Mouse (Mus musculus) heart, embryonic 11.5 days (tissue): ENCODE results near the gene Lipo1. TPM values are rescaled to one million over a fixed set of nuclear protein-coding genes. Genes with fewer than 3 reads are reported as not detected.
A peak's percentile ranks its signal among the peaks of the same experiment; 100 is the strongest.
"Not testable (repeated sequence)": the region's sequence is repeated elsewhere in the genome, so short reads cannot be mapped to it uniquely, and the experiment has no call there.

ENCODE experiments used
- ATAC-seq: fragments of 200-750 bp; cut with Nextera tagmentation; replicated peaks from 2 replicates; pipeline ENCODE4 v1.8.0; 2017; ENCODE audit warnings: moderate library complexity; ENCODE audit not compliant: insufficient number of reproducible peaks, low FRiP score, low TSS enrichment
- H3K27ac ChIP-seq: fragments of 300-500 bp; sonication (generic); 2 replicates; pipeline ENCODE4 v1.5.1; 2014; ENCODE audit warnings: mild to moderate bottlenecking, low read depth, low read length
- H3K27me3 ChIP-seq: fragments of 300-500 bp; sonication (generic); 2 replicates; pipeline ENCODE4 v1.6.1; 2014; ENCODE audit warnings: mild to moderate bottlenecking, low read length, mixed read lengths; ENCODE audit not compliant: control insufficient read depth, insufficient read depth
- H3K36me3 ChIP-seq: fragments of 300-500 bp; sonication (generic); 2 replicates; pipeline ENCODE4 v1.6.1; 2014; ENCODE audit warnings: mild to moderate bottlenecking, low read length, moderate library complexity, mixed read lengths; ENCODE audit not compliant: control insufficient read depth, insufficient read depth
- H3K4me1 ChIP-seq: fragments of 300-500 bp; sonication (generic); 2 replicates; pipeline ENCODE4 v1.6.1; 2014; ENCODE audit warnings: low read length; ENCODE audit not compliant: control insufficient read depth, insufficient read depth
- H3K4me2 ChIP-seq: fragments of 300-500 bp; sonication (generic); 2 replicates; pipeline ENCODE4 v1.6.1; 2014; ENCODE audit warnings: mild to moderate bottlenecking, moderate library complexity
- H3K4me3 ChIP-seq: fragments of 300-500 bp; sonication (generic); 2 replicates; pipeline ENCODE4 v1.5.1; 2014; ENCODE audit warnings: low read depth, low read length
- H3K9ac ChIP-seq: fragments of 300-500 bp; sonication (generic); 2 replicates; pipeline ENCODE4 v1.6.1; 2014; ENCODE audit warnings: mild to moderate bottlenecking, low read depth, low read length, moderate library complexity
- H3K9me3 ChIP-seq: fragments of 300-500 bp; sonication (generic); replicated peaks from 2 replicates; pipeline ENCODE4 v1.6.1; 2016; ENCODE audit warnings: low read length; ENCODE audit not compliant: control insufficient read depth
- WGBS: fragments of 180-500 bp; shearing (Covaris S2); extraction: QIAGEN DNeasy Blood & Tissue Kit; methylation state at CpG from one replicate; pipeline ENCODE4 v1.1.7; 2014; ENCODE audit not compliant: insufficient replicate concordance; 5-methylcytosine and 5-hydroxymethylcytosine counted together
- polyA plus RNA-seq: library from polyadenylated mRNA; unstranded; fragments of >200 nt; fragmentation: Nextera tagmentation; extraction: Ambion mirVana; gene quantifications from 2 replicates; pipeline ENCODE4 v1.2.1, GENCODE M21; 2014

The Lipo1 gene
- not detected in 2 replicates for polyA plus RNA-seq

DNA sequence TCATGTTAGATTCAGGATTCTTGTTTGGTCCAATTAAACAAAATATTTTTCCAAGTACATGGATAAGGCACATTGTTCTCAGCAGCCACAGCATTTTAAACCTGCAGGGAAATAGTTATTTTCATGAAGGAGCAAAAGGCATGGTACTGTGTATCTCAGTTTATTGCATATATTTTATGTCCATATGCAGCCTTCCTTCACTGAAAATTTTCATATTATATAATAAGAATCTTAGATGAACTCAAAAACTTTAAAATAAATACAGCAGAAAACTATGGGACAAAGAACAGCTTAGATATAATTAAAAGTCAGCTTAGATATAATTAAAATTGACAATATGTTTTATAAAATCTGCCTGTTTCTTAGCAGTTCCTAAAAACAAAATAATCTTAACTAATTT, at the start of gene Lipo1:
Lipo1 (minus strand) TSS at position 101 of the 400 bp plus-strand sequence.
- not testable (repeated sequence) for H3K9ac ChIP-seq, H3K4me2 ChIP-seq, H3K27me3 ChIP-seq, H3K27ac ChIP-seq, H3K4me1 ChIP-seq, H3K4me3 ChIP-seq, ATAC-seq, H3K9me3 ChIP-seq, H3K36me3 ChIP-seq

DNA sequence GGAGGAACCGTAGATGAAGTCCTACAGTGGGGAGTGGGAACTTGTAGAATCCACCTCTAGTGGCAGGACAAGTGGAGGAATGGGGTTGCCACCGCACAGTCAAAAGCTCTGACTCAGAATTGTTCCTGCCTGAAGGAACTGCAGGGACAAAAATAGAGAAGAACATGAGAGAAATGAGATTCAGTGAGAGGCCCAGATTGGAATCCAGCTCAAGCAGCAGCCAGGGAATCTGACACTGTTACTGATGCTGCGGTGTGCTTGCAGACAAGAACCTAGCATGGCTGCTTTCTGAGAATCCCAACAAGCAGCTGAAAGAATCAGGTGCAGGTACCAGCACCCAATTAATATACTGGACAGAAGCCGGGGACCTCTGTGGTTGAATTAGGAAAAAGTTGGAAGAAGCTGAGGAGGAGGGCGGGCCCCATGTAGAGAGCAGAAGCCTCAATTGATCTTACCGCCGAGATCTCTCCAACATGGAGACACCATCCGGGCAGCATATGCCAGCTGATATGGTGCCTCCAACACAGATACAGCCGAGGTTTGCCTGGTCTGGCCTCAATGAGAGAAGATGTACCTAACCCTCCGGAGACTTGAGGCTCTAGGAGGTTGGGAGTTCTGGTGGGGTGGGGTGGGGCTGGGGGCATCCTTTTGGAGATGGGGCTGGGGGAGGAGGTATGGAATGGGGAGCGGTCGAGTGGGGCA, 532 bp downstream of the Lipo1 start:
- no peaks in the 10 kb centered on the region for H3K27me3 ChIP-seq
- no peaks in the 10 kb centered on the region for H3K4me1 ChIP-seq
- H3K27ac ChIP-seq = no peak overlapping the region
- WGBS = 82% methylated on average over 12 of the region's 12 CpGs
- H3K9me3 ChIP-seq = no peaks in the 10 kb centered on the region
- ATAC-seq = no peak
- no peak overlapping the region for H3K9ac ChIP-seq
- H3K36me3 ChIP-seq = no peaks in the 10 kb centered on the region
- no peak overlapping the region for H3K4me2 ChIP-seq
- no peak overlapping the region for H3K4me3 ChIP-seq

DNA sequence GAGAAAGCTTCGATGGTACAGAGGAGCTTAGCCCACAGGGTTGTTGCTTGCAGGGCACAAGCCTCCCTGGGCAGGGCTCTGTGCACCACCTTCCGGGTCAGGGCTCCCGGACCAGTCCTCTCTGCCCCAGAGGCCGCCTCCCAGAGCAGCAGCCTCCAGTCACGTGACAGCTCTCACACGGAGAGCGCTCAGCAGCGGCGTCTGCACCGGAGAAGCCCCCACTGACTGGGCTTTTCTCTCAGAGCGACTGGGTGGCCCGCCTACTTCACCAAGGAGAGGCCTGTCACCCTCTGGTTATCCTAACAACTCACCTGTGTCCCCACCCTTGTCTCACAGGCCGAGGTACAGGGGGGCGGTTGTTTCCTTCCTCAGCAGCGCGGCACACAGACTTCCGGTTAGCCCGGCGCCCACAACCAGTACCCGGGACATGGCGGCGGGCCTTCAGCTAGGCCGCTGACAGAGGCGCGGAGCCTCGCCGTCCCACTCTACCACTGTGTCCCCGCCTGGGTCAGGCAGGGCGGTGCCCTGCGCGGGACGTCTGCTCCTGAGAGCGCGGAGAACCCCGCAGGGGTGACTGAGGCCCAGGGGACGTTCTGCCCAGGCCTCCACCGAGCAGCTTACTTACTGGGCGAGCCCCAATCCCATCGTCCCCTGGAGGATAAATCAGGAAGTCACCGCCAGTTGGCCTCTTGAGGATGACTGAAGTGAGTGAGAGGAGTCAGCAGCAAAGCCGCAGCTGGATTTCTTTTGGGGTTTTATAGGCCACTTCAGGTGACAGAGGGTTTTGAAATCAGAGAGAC, 25.8 kb downstream of the Lipo1 start, which contains the start of gene Lipo3:
Lipo3 (minus strand) TSS at position 665 of the 800 bp plus-strand sequence.
- H3K9ac ChIP-seq, H3K36me3 ChIP-seq, H3K4me3 ChIP-seq, H3K9me3 ChIP-seq, H3K27ac ChIP-seq, H3K4me1 ChIP-seq, H3K27me3 ChIP-seq: not testable (repeated sequence)
- WGBS = 28% methylated on average over 12 of the region's 41 CpGs
- peak; percentile 84 for ATAC-seq
- peak within 1 kb of the TSS; percentile 51 for H3K4me2 ChIP-seq

GRCm38 (mm10) chr19:33751259-33751658, 36.0 kb downstream of the Lipo1 start, which contains the start of gene Lipo2:
TSS of gene Lipo2 (minus strand) at chr19:33751359.
- H3K4me1 ChIP-seq, ATAC-seq, H3K4me2 ChIP-seq, H3K27me3 ChIP-seq, H3K36me3 ChIP-seq, H3K27ac ChIP-seq, H3K9me3 ChIP-seq, H3K4me3 ChIP-seq, H3K9ac ChIP-seq: not testable (repeated sequence)
- 87% methylated on average over 1 of the region's 1 CpGs for WGBS

Other genes with a start within 250 kb of the Lipo1 start
- not detected in 2 replicates for gene Gm8978, start 162.2 kb downstream of the Lipo1 start, polyA plus RNA-seq
- 0.62 and 0.66 TPM in 2 replicates for gene Lipo2, start 36.1 kb downstream of the Lipo1 start, polyA plus RNA-seq
- gene Lipo3, start 25.5 kb downstream of the Lipo1 start, polyA plus RNA-seq = 12.7 and 16.2 TPM in 2 replicates
- gene Lipf, start 173.7 kb upstream of the Lipo1 start, polyA plus RNA-seq = 0.21 TPM in 2 replicates
- gene Lipk, start 220.8 kb upstream of the Lipo1 start, polyA plus RNA-seq = not detected in 2 replicates